Mouse (Mus musculus): ENCODE data around the gene Cacng8. TPM values are rescaled to one million over a fixed set of nuclear protein-coding genes. Genes with fewer than 3 reads are reported as not detected.

The Cacng8 gene
- polyA plus RNA-seq, 1 experiment from 2014 or later: 17.3 TPM

GRCm38 (mm10) chr7:3365547-3366279 is 24.8 kb upstream of the Cacng8 start:
- no peak overlapping the region for H3K27ac ChIP-seq (ENCODE audit: low read length)
- WGBS: 41% methylated on average over 11 of the region's 11 CpGs
- no peaks in the 10 kb centered on the region for H3K9me3 ChIP-seq (replicated peaks; ENCODE audit: control insufficient read depth, low read length, poor library complexity, severe bottlenecking)
- H3K4me3 ChIP-seq (ENCODE audit: low read depth, low read length): no peak overlapping the region
- peaks cover 5% of the 10 kb centered on the region for H3K36me3 ChIP-seq (ENCODE audit: control insufficient read depth, insufficient read depth, low read length)
- no peak for ATAC-seq
- H3K4me2 ChIP-seq (ENCODE audit: low read length): no peak overlapping the region
- no peak overlapping the region for H3K9ac ChIP-seq (ENCODE audit: low read depth, low read length)
- H3K4me1 ChIP-seq (ENCODE audit: control insufficient read depth, insufficient read depth, low read length): peaks cover 7% of the 10 kb centered on the region; the same call in 1 of the 2 replicates
- H3K27me3 ChIP-seq (ENCODE audit: control insufficient read depth, insufficient read depth, low read depth, low read length): no peaks in the 10 kb centered on the region

- no peak overlapping the region for H3K4me3 ChIP-seq (ENCODE audit: low read depth, low read length)
- peaks cover 7% of the 10 kb centered on the region; the same call in 1 of the 2 replicates for H3K4me1 ChIP-seq (ENCODE audit: control insufficient read depth, insufficient read depth, low read length)
- no peaks in the 10 kb centered on the region for H3K9me3 ChIP-seq (replicated peaks; ENCODE audit: control insufficient read depth, low read length, poor library complexity, severe bottlenecking)
- H3K27ac ChIP-seq (ENCODE audit: low read length): no peak overlapping the region
- peak; percentile 38; the same call in 1 of the 2 replicates for ATAC-seq
- 23% methylated on average over 42 of the region's 42 CpGs for WGBS
- no peaks in the 10 kb centered on the region for H3K27me3 ChIP-seq (ENCODE audit: control insufficient read depth, insufficient read depth, low read depth, low read length)
- H3K36me3 ChIP-seq (ENCODE audit: control insufficient read depth, insufficient read depth, low read length): peaks cover 2% of the 10 kb centered on the region; the same call in 1 of the 2 replicates
- no peak overlapping the region for H3K9ac ChIP-seq (ENCODE audit: low read depth, low read length)
- peak overlapping the region; percentile 21; the same call in 1 of the 2 replicates for H3K4me2 ChIP-seq (ENCODE audit: low read length)
These were observed 23.6 kb upstream of the Cacng8 start for GRCm38 (mm10) chr7:3366705-3367516.

GRCm38 (mm10) chr7:3367569-3367968 is 22.9 kb upstream of the Cacng8 start:
- Histone ChIP-seq H3K4me2 (ENCODE audit: low read length) (peak overlapping the region; percentile 21), H3K9me3 (replicated peaks; ENCODE audit: control insufficient read depth, low read length, poor library complexity, severe bottlenecking) (no peaks in the 10 kb centered on the region), H3K27me3 (ENCODE audit: control insufficient read depth, insufficient read depth, low read depth, low read length) (no peaks in the 10 kb centered on the region), H3K27ac (ENCODE audit: low read length) (no peak overlapping the region), H3K36me3 (ENCODE audit: control insufficient read depth, insufficient read depth, low read length) (no peaks in the 10 kb centered on the region), H3K4me1 (ENCODE audit: control insufficient read depth, insufficient read depth, low read length) (peaks cover 7% of the 10 kb centered on the region; the same call in 1 of the 2 replicates), H3K4me3 (ENCODE audit: low read depth, low read length) (0 out of 2 replicates have a peak overlapping the region, but pooled peaks have one; percentile 5), H3K9ac (ENCODE audit: low read depth, low read length) (no peak overlapping the region)
- ATAC-seq: no peak
- WGBS: 13% methylated on average over 9 of the region's 11 CpGs

- 0 out of 2 replicates have a peak, but pooled peaks have one; percentile 20 for ATAC-seq
- no peak overlapping the region for H3K27ac ChIP-seq (ENCODE audit: low read length)
- H3K27me3 ChIP-seq (ENCODE audit: control insufficient read depth, insufficient read depth, low read depth, low read length): no peaks in the 10 kb centered on the region
- no peak overlapping the region for H3K4me2 ChIP-seq (ENCODE audit: low read length)
- H3K4me1 ChIP-seq (ENCODE audit: control insufficient read depth, insufficient read depth, low read length): peaks cover 7% of the 10 kb centered on the region; the same call in 1 of the 2 replicates
- 31% methylated on average over 12 of the region's 12 CpGs for whole genome bisulfite sequencing
- H3K36me3 ChIP-seq (ENCODE audit: control insufficient read depth, insufficient read depth, low read length): no peaks in the 10 kb centered on the region
- H3K9ac ChIP-seq (ENCODE audit: low read depth, low read length): no peak overlapping the region
- no peaks in the 10 kb centered on the region for H3K9me3 ChIP-seq (replicated peaks; ENCODE audit: control insufficient read depth, low read length, poor library complexity, severe bottlenecking)
- no peak overlapping the region for H3K4me3 ChIP-seq (ENCODE audit: low read depth, low read length)
These were observed 22.2 kb upstream of the Cacng8 start for GRCm38 (mm10) chr7:3368311-3368710.

GRCm38 (mm10) chr7:3369189-3369588 is 21.3 kb upstream of the Cacng8 start:
- no peak for ATAC-seq
- H3K9ac ChIP-seq (ENCODE audit: low read depth, low read length): no peak overlapping the region
- H3K9me3 ChIP-seq (replicated peaks; ENCODE audit: control insufficient read depth, low read length, poor library complexity, severe bottlenecking): no peaks in the 10 kb centered on the region
- H3K4me1 ChIP-seq (ENCODE audit: control insufficient read depth, insufficient read depth, low read length): peaks cover 7% of the 10 kb centered on the region; the same call in 1 of the 2 replicates
- no peak overlapping the region for H3K27ac ChIP-seq (ENCODE audit: low read length)
- H3K4me2 ChIP-seq (ENCODE audit: low read length): no peak overlapping the region
- H3K4me3 ChIP-seq (ENCODE audit: low read depth, low read length): no peak overlapping the region
- 80% methylated on average over 6 of the region's 6 CpGs for WGBS
- no peaks in the 10 kb centered on the region for H3K36me3 ChIP-seq (ENCODE audit: control insufficient read depth, insufficient read depth, low read length)
- H3K27me3 ChIP-seq (ENCODE audit: control insufficient read depth, insufficient read depth, low read depth, low read length): no peaks in the 10 kb centered on the region

GRCm38 (mm10) chr7:3370407-3370806 is 20.1 kb upstream of the Cacng8 start:
- H3K36me3 ChIP-seq (ENCODE audit: control insufficient read depth, insufficient read depth, low read length): no peaks in the 10 kb centered on the region
- no peak overlapping the region for H3K9ac ChIP-seq (ENCODE audit: low read depth, low read length)
- no peak overlapping the region for H3K4me3 ChIP-seq (ENCODE audit: low read depth, low read length)
- H3K4me2 ChIP-seq (ENCODE audit: low read length): no peak overlapping the region
- no peaks in the 10 kb centered on the region for H3K9me3 ChIP-seq (replicated peaks; ENCODE audit: control insufficient read depth, low read length, poor library complexity, severe bottlenecking)
- peaks cover 7% of the 10 kb centered on the region; the same call in 1 of the 2 replicates for H3K4me1 ChIP-seq (ENCODE audit: control insufficient read depth, insufficient read depth, low read length)
- H3K27me3 ChIP-seq (ENCODE audit: control insufficient read depth, insufficient read depth, low read depth, low read length): no peaks in the 10 kb centered on the region
- 55% methylated on average over 4 of the region's 4 CpGs for WGBS
- ATAC-seq: no peak
- H3K27ac ChIP-seq (ENCODE audit: low read length): no peak overlapping the region

GRCm38 (mm10) chr7:3372376-3372775 is 18.1 kb upstream of the Cacng8 start:
- no peak overlapping the region for H3K4me2 ChIP-seq (ENCODE audit: low read length)
- WGBS: 78% methylated on average over 2 of the region's 2 CpGs
- ATAC-seq: no peak

GRCm38 (mm10) chr7:3373754-3374153 is 16.7 kb upstream of the Cacng8 start:
- WGBS: 85% methylated on average over 8 of the region's 8 CpGs
- no peak overlapping the region for H3K9ac ChIP-seq (ENCODE audit: low read depth, low read length)
- H3K9me3 ChIP-seq (replicated peaks; ENCODE audit: control insufficient read depth, low read length, poor library complexity, severe bottlenecking): no peaks in the 10 kb centered on the region
- H3K27me3 ChIP-seq (ENCODE audit: control insufficient read depth, insufficient read depth, low read depth, low read length): no peaks in the 10 kb centered on the region
- H3K27ac ChIP-seq (ENCODE audit: low read length): no peak overlapping the region
- no peaks in the 10 kb centered on the region for H3K4me1 ChIP-seq (ENCODE audit: control insufficient read depth, insufficient read depth, low read length)
- H3K4me2 ChIP-seq (ENCODE audit: low read length): no peak overlapping the region
- H3K4me3 ChIP-seq (ENCODE audit: low read depth, low read length): no peak overlapping the region
- no peak for ATAC-seq
- H3K36me3 ChIP-seq (ENCODE audit: control insufficient read depth, insufficient read depth, low read length): no peaks in the 10 kb centered on the region

More at GRCm38 (mm10) chr7:3372376-3372775, 18.1 kb upstream of the Cacng8 start:
- no peaks in the 10 kb centered on the region for H3K9me3 ChIP-seq (replicated peaks; ENCODE audit: control insufficient read depth, low read length, poor library complexity, severe bottlenecking)
- no peaks in the 10 kb centered on the region for H3K36me3 ChIP-seq (ENCODE audit: control insufficient read depth, insufficient read depth, low read length)
- no peak overlapping the region for H3K4me3 ChIP-seq (ENCODE audit: low read depth, low read length)
- H3K9ac ChIP-seq (ENCODE audit: low read depth, low read length): no peak overlapping the region
- H3K27me3 ChIP-seq (ENCODE audit: control insufficient read depth, insufficient read depth, low read depth, low read length): no peaks in the 10 kb centered on the region
- H3K4me1 ChIP-seq (ENCODE audit: control insufficient read depth, insufficient read depth, low read length): peaks cover 6% of the 10 kb centered on the region; the same call in 1 of the 2 replicates
- no peak overlapping the region for H3K27ac ChIP-seq (ENCODE audit: low read length)

GRCm38 (mm10) chr7:3376831-3377230 is 13.7 kb upstream of the Cacng8 start:
- 49% methylated on average over 4 of the region's 4 CpGs for WGBS
- Histone ChIP-seq H3K4me2 (ENCODE audit: low read length) (no peak overlapping the region), H3K4me1 (ENCODE audit: control insufficient read depth, insufficient read depth, low read length) (no peaks in the 10 kb centered on the region), H3K4me3 (ENCODE audit: low read depth, low read length) (no peak overlapping the region), H3K9me3 (replicated peaks; ENCODE audit: control insufficient read depth, low read length, poor library complexity, severe bottlenecking) (no peaks in the 10 kb centered on the region), H3K36me3 (ENCODE audit: control insufficient read depth, insufficient read depth, low read length) (no peaks in the 10 kb centered on the region), H3K27me3 (ENCODE audit: control insufficient read depth, insufficient read depth, low read depth, low read length) (no peaks in the 10 kb centered on the region), H3K27ac (ENCODE audit: low read length) (no peak overlapping the region), H3K9ac (ENCODE audit: low read depth, low read length) (no peak overlapping the region)
- no peak for ATAC-seq

All from midbrain, embryonic 16.5 days (tissue).